Mouse (Mus musculus) retina, embryonic 14.5 days (tissue): ENCODE measurements at regions not wholly inside any gene's neighbourhood (a gene's known extent, or its start where the extent isn't known, plus 50 kb on each side); places are given as distances from the start of the nearest gene placed in this dataset.

Experiments used
- DNase-seq: peaks from one replicate; pipeline ENCODE4 v3.0.0-alpha.2; 2015; ENCODE audit warnings: low spot score

GRCm38 (mm10) chr4:84102736-84103135, 572.3 kb downstream of the Bnc2 start:
- no peak for DNase-seq

- no peak for DNase-seq
These were observed 566.5 kb downstream of the Bnc2 start for GRCm38 (mm10) chr4:84108592-84108991.

GRCm38 (mm10) chr4:84109771-84110503, 565.1 kb downstream of the Bnc2 start:
- DNase-seq: peak; percentile 48

- peak; percentile 60 for DNase-seq
These were observed 560.7 kb downstream of the Bnc2 start for GRCm38 (mm10) chr4:84114162-84115040.

- DNase-seq: no peak
These were observed 556.7 kb downstream of the Bnc2 start for GRCm38 (mm10) chr4:84118284-84118919.

- no peak for DNase-seq
These were observed 555.5 kb downstream of the Bnc2 start for GRCm38 (mm10) chr4:84119616-84120015.

GRCm38 (mm10) chr4:84120330-84120729, 554.7 kb downstream of the Bnc2 start:
- DNase-seq: no peak

GRCm38 (mm10) chr4:84121442-84121841, 553.6 kb downstream of the Bnc2 start:
- no peak for DNase-seq

- no peak for DNase-seq
These were observed 548.7 kb downstream of the Bnc2 start for GRCm38 (mm10) chr4:84126400-84126799.

- no peak for DNase-seq
These were observed 547.7 kb downstream of the Bnc2 start for GRCm38 (mm10) chr4:84127380-84127779.

GRCm38 (mm10) chr4:84130840-84131547, 544.1 kb downstream of the Bnc2 start:
- no peak for DNase-seq

GRCm38 (mm10) chr4:84135740-84136139, 539.3 kb downstream of the Bnc2 start:
- no peak for DNase-seq

GRCm38 (mm10) chr4:84137171-84137919, 537.7 kb downstream of the Bnc2 start:
- DNase-seq: peak; percentile 81

GRCm38 (mm10) chr4:84149149-84150050, 525.7 kb downstream of the Bnc2 start:
- no peak for DNase-seq

- peak; percentile 33 for DNase-seq
These were observed 524.4 kb downstream of the Bnc2 start for GRCm38 (mm10) chr4:84150698-84151097.

- no peak for DNase-seq
These were observed 523.8 kb downstream of the Bnc2 start for GRCm38 (mm10) chr4:84151247-84151646.

- no peak for DNase-seq
These were observed 523.1 kb downstream of the Bnc2 start for GRCm38 (mm10) chr4:84151971-84152450.

GRCm38 (mm10) chr4:84153571-84153970, 521.5 kb downstream of the Bnc2 start:
- no peak for DNase-seq

GRCm38 (mm10) chr4:84157911-84158647, 517.0 kb downstream of the Bnc2 start:
- no peak for DNase-seq
